Mouse (Mus musculus): ENCODE data around the gene Stac3. TPM values are rescaled to one million over a fixed set of nuclear protein-coding genes. Genes with fewer than 3 reads are reported as not detected.
A peak's percentile ranks its signal among the peaks of the same experiment; 100 is the strongest.

The Stac3 gene
- polyA plus RNA-seq, 1 experiment, result 5.8 TPM

DNA sequence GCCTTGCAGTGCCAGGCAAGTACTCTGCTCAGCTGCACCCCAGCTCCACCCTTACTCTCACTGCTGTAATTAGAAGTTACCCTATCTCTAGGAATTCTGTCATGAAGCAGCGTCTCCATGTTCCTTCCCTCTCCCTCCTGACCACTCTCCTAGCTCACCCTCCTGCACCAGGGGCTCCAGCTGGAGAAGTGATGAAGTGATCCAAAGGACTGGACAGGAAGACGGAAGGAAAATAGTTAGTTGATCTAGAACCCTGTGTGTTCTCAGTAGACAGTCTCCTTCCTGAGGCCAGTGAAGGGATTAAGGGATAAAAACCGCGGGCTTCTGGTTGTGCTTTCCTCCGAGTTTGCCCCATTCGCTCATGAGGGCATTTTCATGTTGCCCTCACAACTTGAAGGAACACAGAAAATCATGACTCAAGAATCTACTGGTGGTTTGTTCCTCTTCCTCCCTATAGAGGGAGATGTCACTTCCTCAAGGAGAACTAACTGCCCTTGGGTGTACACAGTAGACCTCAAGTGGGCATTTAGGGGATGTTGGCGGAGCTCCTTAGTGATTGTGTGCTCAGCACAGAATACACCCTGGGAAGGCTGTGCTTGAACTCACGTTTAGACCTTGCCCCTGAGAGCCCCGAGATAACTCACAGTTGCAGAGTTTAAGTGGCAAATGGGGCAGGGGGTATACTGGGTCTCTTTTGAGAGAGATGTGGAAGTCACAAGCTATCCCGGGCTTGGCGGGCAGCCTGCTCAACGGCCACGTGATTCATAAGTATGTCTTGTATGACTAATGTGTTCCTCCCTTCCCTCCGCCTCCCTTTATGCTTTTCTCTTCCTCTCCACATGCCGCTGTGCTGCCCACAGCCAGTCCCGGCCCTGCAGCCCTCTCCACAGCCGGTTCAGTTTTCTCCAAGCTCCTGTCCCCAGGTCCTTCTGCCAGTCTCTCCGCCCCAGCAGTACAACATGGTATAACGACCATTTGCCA is 20.4 kb upstream of the Stac3 start:
- peak; percentile 28 for DNase-seq

DNA sequence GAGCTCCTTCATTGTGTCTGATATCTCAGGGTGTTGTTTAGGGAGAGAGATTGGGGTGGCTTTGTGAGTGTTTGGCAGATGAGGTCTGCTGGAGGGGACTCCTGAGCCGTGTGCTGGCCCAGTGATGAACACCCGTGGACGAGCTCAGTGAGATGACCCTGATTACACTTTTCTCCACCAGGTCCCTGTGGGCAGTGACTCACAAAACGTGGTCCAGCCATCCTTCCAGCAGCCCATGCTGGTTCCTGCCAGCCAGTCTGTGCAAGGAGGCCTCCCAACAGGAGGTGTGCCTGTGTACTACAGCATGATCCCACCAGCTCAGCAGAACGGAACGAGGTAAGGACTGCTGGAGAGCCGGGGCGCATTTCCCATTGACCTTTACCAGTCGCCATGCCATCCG is 16.3 kb upstream of the Stac3 start:
- WGBS, result 84% methylated on average over 10 of the region's 10 CpGs
- TF ChIP-seq POLR2A (IDR thresholded peaks at IDR 0.05; ENCODE audit: borderline replicate concordance, extremely low read depth, low read depth, low read length), result no peak
- no peak for TF ChIP-seq CTCF (IDR thresholded peaks at IDR 0.05; ENCODE audit: insufficient read depth, low read length)
- no peaks in the 10 kb centered on the region for H3K4me1 ChIP-seq (ENCODE audit: control insufficient read depth, insufficient read depth, low read length)
- DNase-seq, result no peak
- H3K4me3 ChIP-seq (replicated peaks; ENCODE audit: extremely low read depth, low read depth, low read length), result no peak overlapping the region

More for the DNA sequence above, 20.4 kb upstream of the Stac3 start:
- TF ChIP-seq POLR2A (IDR thresholded peaks at IDR 0.05; ENCODE audit: borderline replicate concordance, extremely low read depth, low read depth, low read length), result no peak
- no peak for TF ChIP-seq CTCF (IDR thresholded peaks at IDR 0.05; ENCODE audit: insufficient read depth, low read length)
- Histone ChIP-seq H3K4me1 (ENCODE audit: control insufficient read depth, insufficient read depth, low read length) (no peaks in the 10 kb centered on the region), H3K4me3 (replicated peaks; ENCODE audit: extremely low read depth, low read depth, low read length) (no peak overlapping the region)
- 49% methylated on average over 19 of the region's 19 CpGs for WGBS

DNA sequence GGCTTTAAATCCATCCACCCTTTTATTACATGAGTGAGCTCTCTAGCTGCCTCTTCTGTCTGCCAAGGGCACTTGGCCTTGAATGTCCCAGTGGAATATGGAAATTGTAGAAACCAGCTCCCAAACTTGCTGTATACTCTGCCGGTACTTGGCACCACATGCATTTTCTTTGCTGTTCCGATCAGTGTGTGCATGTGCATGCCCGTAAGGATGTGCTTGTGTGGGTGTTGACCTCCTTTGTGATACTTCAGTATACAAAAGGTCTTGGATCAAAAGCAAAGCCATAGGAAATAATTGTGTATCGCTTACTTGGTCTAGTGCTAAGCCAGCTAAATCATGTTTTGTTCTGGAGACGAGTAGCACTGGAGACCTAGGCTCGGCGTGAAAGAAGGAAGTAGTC is 12.6 kb upstream of the Stac3 start:
- no peaks in the 10 kb centered on the region for H3K4me1 ChIP-seq (ENCODE audit: control insufficient read depth, insufficient read depth, low read length)
- no peak for TF ChIP-seq CTCF (IDR thresholded peaks at IDR 0.05; ENCODE audit: insufficient read depth, low read length)
- TF ChIP-seq POLR2A (IDR thresholded peaks at IDR 0.05; ENCODE audit: borderline replicate concordance, extremely low read depth, low read depth, low read length), result no peak

DNA sequence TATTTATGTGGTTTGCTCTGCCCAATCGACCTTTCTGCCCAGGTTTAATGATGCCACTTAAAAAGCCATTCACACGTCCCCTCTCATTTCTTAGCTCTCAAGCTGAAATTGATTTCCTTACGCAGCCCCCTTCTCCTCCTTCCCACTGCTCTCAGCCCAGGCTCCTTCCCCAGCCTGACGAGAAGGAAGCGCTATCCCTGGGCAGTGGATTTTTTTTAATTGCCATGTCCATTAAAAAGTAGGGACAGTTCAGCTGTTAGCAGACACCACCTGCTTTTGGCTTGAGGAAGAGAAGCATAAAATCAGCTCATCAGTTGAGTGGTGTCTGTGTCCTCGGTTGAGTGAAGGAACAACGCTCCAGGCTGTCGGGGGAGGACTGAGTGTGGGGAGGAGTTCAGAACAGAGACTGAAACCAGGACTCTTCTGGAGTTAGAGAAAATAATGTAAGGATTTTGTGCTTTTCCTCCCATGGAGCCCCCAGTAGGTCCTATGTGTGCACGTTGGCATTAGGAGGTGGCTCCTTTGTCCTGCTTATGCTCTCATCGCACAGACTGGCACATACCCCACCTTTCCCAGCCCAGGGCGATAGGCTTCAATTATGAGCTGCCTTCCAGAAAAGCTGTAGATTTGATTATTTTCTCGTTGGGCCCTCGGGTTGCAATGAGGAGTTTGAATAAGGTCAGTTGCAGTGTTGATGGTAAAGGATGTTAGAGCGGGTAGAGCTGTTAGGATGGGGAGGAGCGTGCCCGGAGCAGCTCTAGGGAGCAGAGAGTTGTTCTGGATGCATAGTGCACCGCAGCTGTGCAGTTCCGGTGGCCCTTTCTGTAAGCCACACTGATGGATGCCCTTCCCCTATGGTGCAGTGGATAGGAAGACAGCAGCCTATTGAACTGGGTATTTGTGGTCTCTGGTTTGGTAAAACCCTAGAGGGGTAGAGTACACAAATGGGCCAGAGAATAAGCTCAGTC is 11.0 kb upstream of the Stac3 start:
- Histone ChIP-seq H3K4me3 (replicated peaks; ENCODE audit: extremely low read depth, low read depth, low read length) (no peak overlapping the region), H3K4me1 (ENCODE audit: control insufficient read depth, insufficient read depth, low read length) (no peaks in the 10 kb centered on the region)
- WGBS, result 92% methylated on average over 18 of the region's 18 CpGs
- no peak for DNase-seq
- TF ChIP-seq POLR2A (IDR thresholded peaks at IDR 0.05; ENCODE audit: borderline replicate concordance, extremely low read depth, low read depth, low read length) (no peak), CTCF (IDR thresholded peaks at IDR 0.05; ENCODE audit: insufficient read depth, low read length) (no peak)

More for the DNA sequence above, 12.6 kb upstream of the Stac3 start:
- 79% methylated on average over 7 of the region's 7 CpGs for WGBS
- no peak overlapping the region for H3K4me3 ChIP-seq (replicated peaks; ENCODE audit: extremely low read depth, low read depth, low read length)
- DNase-seq, result no peak

DNA sequence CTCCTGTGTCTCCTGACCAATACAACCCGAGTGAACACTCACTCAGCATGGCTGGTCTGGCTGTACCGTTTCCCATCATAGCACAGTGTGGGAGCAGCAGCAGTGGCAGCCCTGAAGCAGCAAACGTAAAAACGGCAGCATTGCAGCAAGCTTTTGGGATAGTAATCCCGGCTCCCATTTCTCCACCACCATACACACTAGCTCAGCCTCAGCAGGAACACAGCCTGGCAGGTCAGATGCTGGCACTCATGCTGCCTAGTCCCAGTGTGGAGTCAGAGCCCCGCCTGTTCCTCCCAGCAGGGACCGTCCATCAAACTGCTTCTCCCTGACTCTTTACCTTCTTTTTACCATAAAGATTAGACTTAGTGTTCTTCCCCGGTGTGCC is 10.4 kb upstream of the Stac3 start:
- Histone ChIP-seq H3K4me1 (ENCODE audit: control insufficient read depth, insufficient read depth, low read length) (no peaks in the 10 kb centered on the region), H3K4me3 (replicated peaks; ENCODE audit: extremely low read depth, low read depth, low read length) (no peak overlapping the region)
- 80% methylated on average over 8 of the region's 8 CpGs for WGBS
- DNase-seq, result no peak
- TF ChIP-seq CTCF (IDR thresholded peaks at IDR 0.05; ENCODE audit: insufficient read depth, low read length), result no peak
- no peak for TF ChIP-seq POLR2A (IDR thresholded peaks at IDR 0.05; ENCODE audit: borderline replicate concordance, extremely low read depth, low read depth, low read length)

DNA sequence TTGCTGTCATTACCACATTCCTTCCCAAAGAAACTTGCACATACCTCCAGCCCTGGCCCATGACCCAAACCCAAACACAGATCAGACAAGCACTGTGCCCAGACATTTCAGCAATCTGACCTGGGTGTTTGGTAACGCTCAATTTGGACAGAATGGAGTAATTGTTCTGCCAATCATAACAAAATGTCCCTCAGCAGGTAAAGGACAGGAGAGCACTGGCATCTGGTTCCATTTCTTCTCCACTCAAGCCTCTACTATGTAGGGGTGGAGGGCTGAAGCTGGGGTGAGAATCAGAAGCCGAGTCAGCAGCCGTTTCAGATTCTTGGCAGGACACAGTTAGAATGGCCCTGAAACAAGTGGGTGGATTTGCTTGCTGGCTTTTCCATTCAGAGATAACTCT is 9.4 kb upstream of the Stac3 start:
- DNase-seq, result no peak
- Histone ChIP-seq H3K4me1 (ENCODE audit: control insufficient read depth, insufficient read depth, low read length) (no peaks in the 10 kb centered on the region), H3K4me3 (replicated peaks; ENCODE audit: extremely low read depth, low read depth, low read length) (no peak overlapping the region)
- 78% methylated on average over 3 of the region's 3 CpGs for WGBS
- TF ChIP-seq POLR2A (IDR thresholded peaks at IDR 0.05; ENCODE audit: borderline replicate concordance, extremely low read depth, low read depth, low read length) (no peak), CTCF (IDR thresholded peaks at IDR 0.05; ENCODE audit: insufficient read depth, low read length) (no peak)

GRCm38 (mm10) chr10:127496156-127496555 is 5.3 kb upstream of the Stac3 start:
- no peak for TF ChIP-seq CTCF (IDR thresholded peaks at IDR 0.05; ENCODE audit: insufficient read depth, low read length)
- TF ChIP-seq POLR2A (IDR thresholded peaks at IDR 0.05; ENCODE audit: borderline replicate concordance, extremely low read depth, low read depth, low read length), result no peak
- H3K4me3 ChIP-seq (replicated peaks; ENCODE audit: extremely low read depth, low read depth, low read length), result no peak overlapping the region
- DNase-seq, result no peak
- WGBS, result 93% methylated on average over 3 of the region's 3 CpGs
- no peaks in the 10 kb centered on the region for H3K4me1 ChIP-seq (ENCODE audit: control insufficient read depth, insufficient read depth, low read length)

DNA sequence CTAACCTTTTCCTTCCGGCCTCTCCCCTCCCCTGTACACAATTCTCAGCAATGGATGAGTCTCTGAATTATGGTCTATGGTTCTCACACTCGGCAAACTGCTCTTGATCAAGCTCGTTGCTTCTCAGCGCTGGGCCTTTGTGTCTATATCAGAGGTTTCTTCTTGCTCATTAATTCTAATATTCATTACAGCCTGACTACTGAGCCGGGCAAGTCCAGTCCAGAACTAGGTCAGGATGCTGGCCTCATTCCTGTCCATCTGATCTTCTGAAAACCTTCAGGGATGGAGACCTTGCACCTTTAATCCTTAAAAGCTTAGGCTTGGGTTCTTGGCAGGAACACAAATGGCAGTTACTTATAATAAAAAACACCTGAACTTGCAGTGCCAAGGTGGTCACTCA is 2.0 kb upstream of the Stac3 start:
- 78% methylated on average over 5 of the region's 5 CpGs for WGBS
- DNase-seq, result no peak
- Histone ChIP-seq H3K4me3 (replicated peaks; ENCODE audit: extremely low read depth, low read depth, low read length) (no peak overlapping the region), H3K4me1 (ENCODE audit: control insufficient read depth, insufficient read depth, low read length) (no peaks in the 10 kb centered on the region)
- no peak for TF ChIP-seq CTCF (IDR thresholded peaks at IDR 0.05; ENCODE audit: insufficient read depth, low read length)
- no peak for TF ChIP-seq POLR2A (IDR thresholded peaks at IDR 0.05; ENCODE audit: borderline replicate concordance, extremely low read depth, low read depth, low read length)

DNA sequence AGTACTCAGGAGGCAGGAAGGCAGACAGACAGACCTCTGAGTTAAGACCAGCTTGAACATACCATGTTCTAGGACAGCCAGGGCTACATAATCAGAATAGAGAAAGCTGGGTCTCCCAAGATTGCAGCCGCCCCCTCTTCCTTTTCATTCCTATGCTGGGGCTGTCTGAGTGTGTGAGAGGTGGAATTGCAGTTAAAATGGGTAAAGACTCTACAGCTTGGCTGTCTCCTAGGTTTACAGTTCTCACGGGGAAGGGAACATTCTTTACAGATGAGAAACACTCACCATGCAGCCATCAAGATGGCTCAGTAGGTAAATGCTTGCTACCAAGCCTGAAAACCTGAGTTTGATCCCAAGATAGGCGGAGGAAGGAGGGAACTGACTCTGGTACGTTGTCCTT is 1.4 kb upstream of the Stac3 start:
- 83% methylated on average over 4 of the region's 4 CpGs for WGBS
- no peak for TF ChIP-seq POLR2A (IDR thresholded peaks at IDR 0.05; ENCODE audit: borderline replicate concordance, extremely low read depth, low read depth, low read length)
- no peak for TF ChIP-seq CTCF (IDR thresholded peaks at IDR 0.05; ENCODE audit: insufficient read depth, low read length)
- Histone ChIP-seq H3K4me3 (replicated peaks; ENCODE audit: extremely low read depth, low read depth, low read length) (no peak overlapping the region), H3K4me1 (ENCODE audit: control insufficient read depth, insufficient read depth, low read length) (no peaks in the 10 kb centered on the region)
- no peak for DNase-seq

Data from lung, adult 2 months (tissue).